12 mouse cellular contexts compared by ENCODE assay signal in genomic region chr10:111509981-111510380, GRCm38 (mm10). TPM values are rescaled to one million over a fixed set of nuclear protein-coding genes. Genes with fewer than 3 reads are reported as not detected.
DNase-seq lines count a peak whose midpoint lies in the region; ATAC-seq and TF ChIP-seq lines count a peak whose summit lies in the region.
"Had no signal": no experiment of that assay in that cellular context is flagged by ENCODE, and none has a peak within 500 bp of the region (broad histone marks: within the 10 kb centered on the region; RNA-seq: fewer than 3 reads in every experiment).

No protein-coding gene starts in this region.

- H3K9ac ChIP-seq in heart, postnatal 0 days (replicated peaks; ENCODE audit: low read depth, low read length), result no peak overlapping the region
- H3K9ac ChIP-seq in hindbrain, embryonic 13.5 days, result peak overlapping the region; percentile 98
- H3K9ac ChIP-seq: liver, embryonic 13.5 days had no signal

- no peak overlapping the region for H3K4me3 ChIP-seq in heart, postnatal 0 days (ENCODE audit: low read depth, low read length)
- H3K4me3 ChIP-seq in megakaryocyte, embryonic 14.5 days (replicated peaks), result peak overlapping the region; percentile 6
- peak overlapping the region; percentile 82 for H3K4me3 ChIP-seq in hindbrain, embryonic 13.5 days
- H3K4me3 ChIP-seq: liver, embryonic 13.5 days had no signal

- no peak for ATAC-seq in heart, postnatal 0 days (ENCODE audit: insufficient read depth, low read depth)
- no peak for ATAC-seq in megakaryocyte, adult 5-6 weeks (ENCODE audit: poor library complexity, severe bottlenecking)
- no peak for ATAC-seq in hindbrain, embryonic 13.5 days (ENCODE audit: low FRiP score)

- WGBS in heart, postnatal 0 days, result 79% methylated on average over 7 of the region's 7 CpGs
- WGBS in hindbrain, embryonic 13.5 days, result 71% methylated on average over 7 of the region's 7 CpGs

- no peak for TF ChIP-seq CTCF in heart, postnatal 0 days (IDR thresholded peaks at IDR 0.05; ENCODE audit: low read depth)

- DNase-seq in heart, postnatal 0 days (ENCODE audit: low spot score), result no peak
- DNase-seq in heart, postnatal 14 days, result no peak
- DNase-seq in naive thymus-derived CD4-positive, alpha-beta T cell, adult 2 months (ENCODE audit: low read depth), result peak; percentile 30
- no peak for DNase-seq in urinary bladder, adult 18-20 months (ENCODE audit: low spot score in 2 of 2)
- no peak for DNase-seq in thymus, postnatal 14 days
- DNase-seq: cerebellum, adult 11 months; gastrocnemius, postnatal 14 days; layer of hippocampus, adult 9-11 months; liver, embryonic 13.5 days had no signal

- peak overlapping the region; percentile 91; the same call in 1 of the 2 replicates for H3K4me2 ChIP-seq in heart, postnatal 0 days (ENCODE audit: low read depth, low read length)
- peak overlapping the region; percentile 78 for H3K4me2 ChIP-seq in hindbrain, embryonic 13.5 days
- H3K4me2 ChIP-seq: liver, embryonic 13.5 days had no signal

- H3K4me1 ChIP-seq in heart, postnatal 0 days (ENCODE audit: control insufficient read depth, insufficient read depth), result peaks cover 21% of the 10 kb centered on the region
- H3K4me1 ChIP-seq in megakaryocyte, embryonic 14.5 days, result peaks cover 51% of the 10 kb centered on the region
- H3K4me1 ChIP-seq in hindbrain, embryonic 13.5 days (replicated peaks), result peaks cover 32% of the 10 kb centered on the region

- no peaks in the 10 kb centered on the region for H3K36me3 ChIP-seq in heart, postnatal 0 days (replicated peaks; ENCODE audit: control insufficient read depth, insufficient read depth, low read length)
- peaks cover 11% of the 10 kb centered on the region for H3K36me3 ChIP-seq in megakaryocyte, embryonic 14.5 days (replicated peaks; ENCODE audit: low read length)
- H3K36me3 ChIP-seq in hindbrain, embryonic 13.5 days, result no peaks in the 10 kb centered on the region
- H3K36me3 ChIP-seq: liver, embryonic 13.5 days had no signal

- H3K9me3 ChIP-seq in heart, postnatal 0 days (replicated peaks; ENCODE audit: control insufficient read depth, low read length), result no peaks in the 10 kb centered on the region
- H3K9me3 ChIP-seq in megakaryocyte, embryonic 14.5 days, result no peaks in the 10 kb centered on the region
- no peaks in the 10 kb centered on the region for H3K9me3 ChIP-seq in hindbrain, embryonic 13.5 days
- H3K9me3 ChIP-seq: liver, embryonic 13.5 days had no signal

- H3K27me3 ChIP-seq in heart, postnatal 0 days (ENCODE audit: control insufficient read depth, insufficient read depth, low read length), result no peaks in the 10 kb centered on the region
- no peaks in the 10 kb centered on the region for H3K27me3 ChIP-seq in megakaryocyte, embryonic 14.5 days (replicated peaks)
- no peaks in the 10 kb centered on the region for H3K27me3 ChIP-seq in hindbrain, embryonic 13.5 days

- TF ChIP-seq EP300 in heart, postnatal 0 days (IDR thresholded peaks at IDR 0.05; ENCODE audit: low read depth), result no peak

- peak overlapping the region; percentile 22; the same call in 1 of the 2 replicates for H3K27ac ChIP-seq in heart, postnatal 0 days (ENCODE audit: low read depth)
- H3K27ac ChIP-seq in hindbrain, embryonic 13.5 days, result peak overlapping the region; percentile 78; the same call in 1 of the 2 replicates

- intact Hi-C loops in heart, postnatal 14 days (cut with DNase I), result loop anchor here (5.0 kb wide), 3 partner anchors 32 to 262 kb away; no protein-coding TSS in a partner anchor

RNA-seq across cellular contexts. Expression of gene Phlda1, which starts 3.9 kb away (rescaled TPM):
- total RNA-seq in heart, postnatal 0 days (2014; rRNA removed; ENCODE audit: low replicate concordance), result 3.0 and 15.5 TPM in 2 replicates
- 26.3 and 27.2 TPM in 2 replicates for polyA plus RNA-seq in heart, postnatal 0 days (2015; fragmentation: Nextera tagmentation; extraction: Ambion mirVana)
- total RNA-seq in heart, postnatal 14 days (2021), result 10 to 100 TPM; 20.3 to 22.3 TPM
- 91.0 and 259 TPM in 2 replicates for polyA plus RNA-seq in megakaryocyte, embryonic 14.5 days (2012; ENCODE audit: insufficient read depth, low replicate concordance)
- 8.6 and 9.1 TPM in 2 replicates for total RNA-seq in megakaryocyte, adult 5-6 weeks (2015)
- 0.84 and 1.2 TPM in 2 replicates for total RNA-seq in megakaryocyte, adult 5-6 weeks (2017)
- 65.6 and 70.9 TPM in 2 replicates for polyA plus RNA-seq in hindbrain, embryonic 13.5 days (2015; fragmentation: Nextera tagmentation; extraction: Ambion mirVana)

RNA-seq across cellular contexts. Expression of gene Nap1l1, which starts 37.0 kb away (rescaled TPM):
- 15.5 and 22.8 TPM in 2 replicates for total RNA-seq in heart, postnatal 0 days (2014; rRNA removed; ENCODE audit: low replicate concordance)
- 64.2 and 64.5 TPM in 2 replicates for polyA plus RNA-seq in heart, postnatal 0 days (2015; fragmentation: Nextera tagmentation; extraction: Ambion mirVana)
- total RNA-seq in heart, postnatal 14 days (2021), result 10 to 100 TPM; 59.7 to 65.9 TPM
- 40.1 and 96.6 TPM in 2 replicates for polyA plus RNA-seq in megakaryocyte, embryonic 14.5 days (2012; ENCODE audit: insufficient read depth, low replicate concordance)
- 369 and 375 TPM in 2 replicates for total RNA-seq in megakaryocyte, adult 5-6 weeks (2015)
- 346 and 431 TPM in 2 replicates for total RNA-seq in megakaryocyte, adult 5-6 weeks (2017)
- 207 and 215 TPM in 2 replicates for polyA plus RNA-seq in hindbrain, embryonic 13.5 days (2015; fragmentation: Nextera tagmentation; extraction: Ambion mirVana)

Comparison
In these comparisons a context has a peak if more than half of its experiments do, and no peak if none do; other contexts are left out.
1. RNA of gene Nap1l1, which starts 37.0 kb away (total RNA-seq): 346 to 431 TPM in megakaryocyte, adult 5-6 weeks; 59.7 to 65.9 TPM in heart, postnatal 14 days and 15.5 to 22.8 TPM in heart, postnatal 0 days; every median in the first group is over 4 times any median in the second.